Mouse (Mus musculus) inflammation-experienced regulatory T-cells, adult 6 months (primary cell): ENCODE data around the gene Dhx8. TPM values are rescaled to one million over a fixed set of nuclear protein-coding genes. Genes with fewer than 3 reads are reported as not detected.
A peak's percentile ranks its signal among the peaks of the same experiment; 100 is the strongest.

Source experiments
- ATAC-seq: one replicate; pipeline ENCODE4 v1.8.0; 2017
- polyA plus RNA-seq, 3 experiments: library from polyadenylated mRNA; unstranded; fragments of 100-300 nt; shearing (Covaris generic); gene quantifications; one replicate each; pipeline ENCODE4 v1.2.1; 2017

Dhx8 gene
- polyA plus RNA-seq, result 10 to 100 TPM; 29.2 to 33.5 (median 29.4) TPM

- ATAC-seq, result peak; percentile 95
These were observed at the start of gene Dhx8 for GRCm38 (mm10) chr11:101732518-101733440. Dhx8 (plus strand) TSS chr11:101732919.

GRCm38 (mm10) chr11:101687351-101688301 is 45.1 kb upstream of the Dhx8 start:
- ATAC-seq, result no peak

- ATAC-seq, result no peak
These were observed 43.0 kb upstream of the Dhx8 start for GRCm38 (mm10) chr11:101689701-101690113.

GRCm38 (mm10) chr11:101690326-101690725 is 42.4 kb upstream of the Dhx8 start:
- no peak for ATAC-seq

GRCm38 (mm10) chr11:101695906-101696661 is 36.6 kb upstream of the Dhx8 start:
- ATAC-seq, result no peak

GRCm38 (mm10) chr11:101697156-101697861 is 35.4 kb upstream of the Dhx8 start:
- no peak for ATAC-seq

- ATAC-seq, result no peak
These were observed 34.6 kb upstream of the Dhx8 start for GRCm38 (mm10) chr11:101698114-101698513.

- no peak for ATAC-seq
These were observed 33.2 kb upstream of the Dhx8 start for GRCm38 (mm10) chr11:101699556-101699955.

- ATAC-seq, result no peak
These were observed 32.7 kb upstream of the Dhx8 start for GRCm38 (mm10) chr11:101699991-101700390.

- no peak for ATAC-seq
These were observed 32.3 kb upstream of the Dhx8 start for GRCm38 (mm10) chr11:101700446-101700845.

GRCm38 (mm10) chr11:101704081-101704480 is 28.6 kb upstream of the Dhx8 start:
- ATAC-seq, result no peak

GRCm38 (mm10) chr11:101706764-101707448 is 25.8 kb upstream of the Dhx8 start:
- no peak for ATAC-seq

GRCm38 (mm10) chr11:101708482-101708881 is 24.2 kb upstream of the Dhx8 start:
- no peak for ATAC-seq

- no peak for ATAC-seq
These were observed 19.9 kb upstream of the Dhx8 start for GRCm38 (mm10) chr11:101712811-101713210.

- ATAC-seq, result no peak
These were observed 18.7 kb upstream of the Dhx8 start for GRCm38 (mm10) chr11:101714012-101714411.

- no peak for ATAC-seq
These were observed 14.4 kb upstream of the Dhx8 start for GRCm38 (mm10) chr11:101718324-101718723.

- no peak for ATAC-seq
These were observed 12.7 kb upstream of the Dhx8 start for GRCm38 (mm10) chr11:101719986-101720520.

- no peak for ATAC-seq
These were observed 7.7 kb upstream of the Dhx8 start for GRCm38 (mm10) chr11:101725043-101725442.

- no peak for ATAC-seq
These were observed 6.0 kb upstream of the Dhx8 start for GRCm38 (mm10) chr11:101726765-101727164.

- ATAC-seq, result no peak
These were observed 3.4 kb upstream of the Dhx8 start for GRCm38 (mm10) chr11:101729308-101729707.

GRCm38 (mm10) chr11:101733596-101733995 is 877 bp downstream of the Dhx8 start:
- no peak for ATAC-seq
